Mouse (Mus musculus) heart, adult 2 months (tissue): Measurements from ENCODE around the gene Plch2. TPM values are rescaled to one million over a fixed set of nuclear protein-coding genes. Genes with fewer than 3 reads are reported as not detected.

ENCODE experiments used
- DNase-seq, 2 experiments: peaks; one replicate each; pipeline ENCODE4 v3.0.0; 2021
- H3K27ac ChIP-seq: fragments of 200-600 bp; 2 replicates; pipeline ENCODE4 v1.8.1; 2022
- H3K27me3 ChIP-seq: fragments of 200-500 bp; 2 replicates; pipeline ENCODE4 v1.6.1; 2012; ENCODE audit warnings: mild to moderate bottlenecking, low read length, inconsistent platforms, mixed read lengths; ENCODE audit not compliant: control insufficient read depth, insufficient read depth
- H3K36me3 ChIP-seq: fragments of 200-500 bp; 2 replicates; pipeline ENCODE4 v1.6.1; 2012; ENCODE audit warnings: low read length, inconsistent platforms; ENCODE audit not compliant: control insufficient read depth, insufficient read depth
- H3K4me1 ChIP-seq: fragments of 200-500 bp; 2 replicates; pipeline ENCODE4 v1.6.1; 2011; ENCODE audit warnings: low read length; ENCODE audit not compliant: control insufficient read depth, insufficient read depth
- H3K4me3 ChIP-seq: fragments of 200-600 bp; 2 replicates; pipeline ENCODE4 v1.8.1; 2022
- H3K79me2 ChIP-seq: fragments of 200-500 bp; replicated peaks from 2 replicates; pipeline ENCODE4 v1.6.1; 2012; ENCODE audit warnings: mild to moderate bottlenecking, inconsistent platforms, low read length, moderate library complexity, mixed read lengths; ENCODE audit not compliant: control insufficient read depth, insufficient read depth
- H3K9ac ChIP-seq: fragments of 200-500 bp; 2 replicates; pipeline ENCODE4 v1.6.1; 2012; ENCODE audit warnings: low read depth, mild to moderate bottlenecking, control low read depth, inconsistent platforms, low read length, mixed read lengths
- CTCF ChIP-seq: fragments of 200-600 bp; IDR thresholded peaks from 2 replicates; pipeline ENCODE4 v1.8.1; 2022; ENCODE audit warnings: antibody characterized with exemption, mild to moderate bottlenecking, moderate library complexity
- EP300 ChIP-seq: fragments of 200-500 bp; IDR thresholded peaks from 2 replicates; pipeline ENCODE4 v1.6.1; 2011; ENCODE audit warnings: low read depth, low read length, control low read depth; ENCODE audit not compliant: insufficient read depth
- POLR2A ChIP-seq: fragments of 200-500 bp; IDR thresholded peaks from 2 replicates; pipeline ENCODE4 v1.6.1; 2011; ENCODE audit warnings: mild to moderate bottlenecking, low read depth, low read length, control low read depth; ENCODE audit not compliant: insufficient read depth
- WGBS: fragments of 180-500 bp; shearing (Covaris S2); methylation state at CpG from one replicate; pipeline ENCODE4 v1.1.7; 2018; 5-methylcytosine and 5-hydroxymethylcytosine counted together
- intact Hi-C: fragments of 180-260 bp; cut with DNase I; formaldehyde crosslinking; loops from one replicate; pipeline ENCODE4 v1.15.1; 2025
- polyA plus RNA-seq: library from polyadenylated mRNA; depleted of rRNA; stranded (reverse); fragments of >200 nt; gene quantifications from 2 replicates; pipeline ENCODE4 v1.2.3, GENCODE M21; 2012
- total RNA-seq, 2 experiments: library from RNA; stranded (reverse); gene quantifications; 2 replicates each; pipeline ENCODE4 v1.2.3; 2021

The Plch2 gene
- total and polyA plus RNA-seq, 3 experiments = 1.1 TPM; not detected in 2

DNA sequence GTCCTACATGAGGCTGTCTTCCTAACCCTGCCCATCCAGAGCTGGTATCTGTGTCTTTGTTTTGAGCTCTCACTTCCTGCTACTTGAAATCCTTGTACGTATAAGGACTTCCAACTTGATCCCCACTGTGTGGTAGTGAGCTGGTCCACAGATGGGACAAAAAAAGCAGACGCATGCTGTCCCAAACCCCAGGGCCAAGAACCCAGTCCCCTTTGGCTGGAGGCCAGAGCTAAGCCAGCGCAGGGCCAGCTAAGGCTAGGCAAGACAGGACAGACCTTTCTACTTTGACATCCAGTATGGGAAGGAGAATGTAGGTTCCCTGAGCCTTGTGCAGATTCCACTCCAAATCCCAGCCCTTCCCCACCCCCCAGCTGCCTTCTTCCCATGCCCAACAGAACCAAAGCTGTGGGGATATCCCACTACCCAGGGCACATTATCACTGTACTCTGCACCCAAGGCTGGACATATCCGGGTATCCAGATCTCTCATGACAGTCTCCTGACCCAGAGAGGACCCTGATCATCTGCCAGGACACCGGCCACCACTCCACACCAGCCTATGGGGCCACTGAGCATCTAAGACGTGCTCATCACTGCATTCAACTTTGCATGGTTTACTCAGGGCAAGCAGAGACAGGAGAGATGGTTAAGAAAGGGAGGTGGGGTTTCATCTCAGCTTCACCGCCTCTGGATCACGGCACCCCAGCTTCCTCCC, 45.1 kb downstream of the Plch2 start:
- intact Hi-C loops = no loop called here
- Histone ChIP-seq H3K9ac (no peak overlapping the region), H3K4me1 (no peaks in the 10 kb centered on the region), H3K36me3 (no peaks in the 10 kb centered on the region), H3K4me3 (no peak overlapping the region), H3K27ac (no peak overlapping the region), H3K79me2 (no peaks in the 10 kb centered on the region), H3K27me3 (no peaks in the 10 kb centered on the region)
- DNase-seq = no peak
- no peak for TF ChIP-seq CTCF
- TF ChIP-seq POLR2A = no peak
- no peak for TF ChIP-seq EP300
- 63% methylated on average over 8 of the region's 8 CpGs for WGBS

DNA sequence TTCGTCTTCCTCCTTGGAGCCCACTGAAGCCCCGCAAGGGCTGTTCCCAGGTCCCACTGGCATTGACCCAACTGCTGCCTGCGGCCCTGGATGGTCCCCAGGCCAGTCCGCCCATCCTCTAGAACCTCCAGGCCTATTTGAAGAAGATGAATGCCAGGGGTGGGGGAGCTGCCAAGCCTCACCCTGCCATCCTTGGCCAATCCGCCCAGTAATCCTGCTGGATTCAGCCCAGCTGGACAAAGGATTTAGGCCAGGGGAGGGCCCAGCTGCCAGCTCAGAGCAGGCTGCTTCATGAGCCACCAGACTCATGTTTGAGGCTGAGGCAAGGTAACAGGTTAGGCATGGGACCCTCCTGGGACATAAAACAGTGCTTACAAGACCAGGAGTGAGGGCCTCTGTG, 45.7 kb downstream of the Plch2 start:
- intact Hi-C loops = no loop called here
- Histone ChIP-seq H3K9ac (no peak overlapping the region), H3K79me2 (no peaks in the 10 kb centered on the region), H3K36me3 (no peaks in the 10 kb centered on the region), H3K4me1 (no peaks in the 10 kb centered on the region), H3K27me3 (no peaks in the 10 kb centered on the region), H3K27ac (no peak overlapping the region), H3K4me3 (no peak overlapping the region)
- WGBS = 53% methylated on average over 5 of the region's 5 CpGs
- TF ChIP-seq EP300 (no peak), CTCF (no peak), POLR2A (no peak)
- peak; percentile 27 to 45 for DNase-seq

DNA sequence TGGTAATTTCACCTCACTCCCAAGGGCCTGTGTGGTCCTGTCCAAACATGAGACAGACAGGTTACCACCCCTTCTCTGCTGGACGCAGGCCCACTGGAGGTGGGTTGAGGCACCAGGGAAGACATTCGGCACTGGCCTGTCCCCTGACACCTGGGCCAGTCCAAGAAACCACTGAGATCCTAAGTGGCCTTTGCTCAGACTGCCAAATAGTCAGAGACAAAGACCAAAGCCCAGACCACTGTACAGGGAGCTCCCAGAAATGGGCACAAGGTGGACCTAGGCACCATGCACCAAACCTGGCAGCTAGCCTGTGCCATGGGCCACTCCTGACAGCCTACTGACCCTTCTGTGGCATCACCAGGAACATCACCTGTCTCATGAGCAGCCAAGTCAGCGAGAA, 47.4 kb downstream of the Plch2 start:
- 69% methylated on average over 3 of the region's 3 CpGs for WGBS
- Histone ChIP-seq H3K79me2 (no peaks in the 10 kb centered on the region), H3K36me3 (no peaks in the 10 kb centered on the region), H3K27ac (no peak overlapping the region), H3K4me3 (no peak overlapping the region), H3K27me3 (no peaks in the 10 kb centered on the region), H3K4me1 (no peaks in the 10 kb centered on the region), H3K9ac (no peak overlapping the region)
- intact Hi-C loops = no loop called here
- TF ChIP-seq CTCF = no peak
- DNase-seq = no peak

DNA sequence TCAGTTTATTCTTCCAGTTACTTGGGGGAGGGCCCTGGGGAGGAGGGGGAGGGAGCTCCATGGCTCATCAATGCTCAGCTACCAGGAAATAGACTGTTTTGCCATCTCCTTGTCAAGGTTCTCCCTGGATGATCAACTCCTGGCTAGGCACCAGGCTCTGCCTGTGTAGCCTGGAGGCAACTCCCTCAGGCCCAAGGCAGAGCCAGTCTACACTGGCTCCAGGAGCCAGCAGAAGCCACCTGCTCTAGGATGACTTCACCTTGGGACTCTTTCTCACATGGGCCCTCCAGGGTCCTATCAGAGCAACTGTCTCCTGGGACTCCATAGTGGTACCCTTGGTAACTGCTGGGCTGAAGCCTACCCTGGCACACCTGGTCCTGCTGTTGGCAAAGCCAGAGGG, 48.5 kb downstream of the Plch2 start:
- H3K4me3 ChIP-seq = no peak overlapping the region
- TF ChIP-seq POLR2A = no peak
- no peaks in the 10 kb centered on the region for H3K4me1 ChIP-seq
- no peaks in the 10 kb centered on the region for H3K36me3 ChIP-seq
- DNase-seq = no peak
- no peak overlapping the region for H3K9ac ChIP-seq
- H3K27me3 ChIP-seq = no peaks in the 10 kb centered on the region
- H3K79me2 ChIP-seq = no peaks in the 10 kb centered on the region
- intact Hi-C loops = no loop called here
- H3K27ac ChIP-seq = no peak overlapping the region

DNA sequence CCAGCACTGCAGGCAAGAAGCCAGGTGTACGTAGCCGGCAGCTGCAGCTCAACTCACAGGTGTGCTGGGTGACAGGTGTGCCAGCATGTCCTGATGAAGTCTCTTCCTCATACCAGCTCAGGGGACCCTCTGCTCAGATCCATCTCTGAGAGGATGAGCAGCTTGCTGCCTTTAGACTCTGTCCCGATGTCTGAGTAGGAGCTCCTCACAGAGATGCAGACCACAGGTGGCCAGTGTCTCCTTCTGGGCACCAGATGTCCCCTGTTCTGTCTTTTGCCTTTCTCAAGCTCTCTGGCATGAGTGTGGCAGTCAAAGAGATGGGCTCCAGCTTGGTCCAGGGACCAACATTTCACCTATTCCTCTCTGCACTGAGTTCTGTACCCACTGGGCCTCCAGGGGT, 48.9 kb downstream of the Plch2 start:
- intact Hi-C loops = no loop called here
- 85% methylated on average over 3 of the region's 3 CpGs for WGBS

DNA sequence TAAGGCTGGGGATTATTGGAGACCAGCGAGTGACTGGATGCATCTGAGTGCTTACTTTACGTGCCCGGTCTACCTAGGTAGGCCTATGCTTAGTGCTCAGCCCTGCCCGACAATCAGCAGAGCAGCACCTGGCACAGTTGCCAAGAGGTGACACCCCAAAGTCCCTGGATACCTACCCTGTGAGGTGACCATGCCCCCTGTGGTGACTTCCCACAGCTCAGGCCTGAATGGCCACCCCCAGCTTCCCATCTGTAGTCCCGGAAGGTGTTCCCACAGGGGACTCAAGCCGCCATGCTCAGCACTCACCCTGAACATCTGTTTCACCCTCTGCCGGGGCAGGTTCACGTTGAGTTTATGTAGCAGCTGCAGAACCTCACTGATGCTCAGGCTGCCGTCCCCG, 50.3 kb downstream of the Plch2 start:
- Histone ChIP-seq H3K9ac (no peak overlapping the region), H3K4me1 (no peaks in the 10 kb centered on the region), H3K4me3 (no peak overlapping the region), H3K79me2 (no peaks in the 10 kb centered on the region), H3K27ac (no peak overlapping the region), H3K27me3 (no peaks in the 10 kb centered on the region), H3K36me3 (no peaks in the 10 kb centered on the region)
- intact Hi-C loops = no loop called here
- TF ChIP-seq POLR2A (no peak), CTCF (no peak), EP300 (no peak)
- WGBS = 68% methylated on average over 10 of the region's 10 CpGs
- no peak for DNase-seq

More for the DNA sequence above, 48.9 kb downstream of the Plch2 start:
- H3K4me3 ChIP-seq = no peak overlapping the region
- H3K27me3 ChIP-seq = no peaks in the 10 kb centered on the region
- H3K4me1 ChIP-seq = no peaks in the 10 kb centered on the region
- no peaks in the 10 kb centered on the region for H3K36me3 ChIP-seq
- no peak overlapping the region for H3K9ac ChIP-seq
- H3K27ac ChIP-seq = no peak overlapping the region
- no peaks in the 10 kb centered on the region for H3K79me2 ChIP-seq
- TF ChIP-seq POLR2A (no peak), CTCF (no peak), EP300 (no peak)
- DNase-seq = no peak
